Mouse (Mus musculus) liver, adult (tissue): ENCODE data around the gene Spo11.

Source experiments
- GATA4 ChIP-seq: IDR thresholded peaks from 2 replicates; pipeline ENCODE4 v1.6.1; 2014; ENCODE audit warnings: mild to moderate bottlenecking, low read length; ENCODE audit not compliant: insufficient replicate concordance

The Spo11 gene

GRCm38 (mm10) chr2:172977409-172978130 is at the start of gene Spo11:
Spo11 (plus strand) TSS chr2:172977700.
- no peak for TF ChIP-seq GATA4

- TF ChIP-seq GATA4, result no peak
Observed at GRCm38 (mm10) chr2:172929905-172930436, 47.5 kb upstream of the Spo11 start.

GRCm38 (mm10) chr2:172931137-172931898 is 46.2 kb upstream of the Spo11 start:
- no peak for TF ChIP-seq GATA4

- no peak for TF ChIP-seq GATA4
Observed at GRCm38 (mm10) chr2:172933631-172934419, 43.7 kb upstream of the Spo11 start.

GRCm38 (mm10) chr2:172934420-172934788 is 43.1 kb upstream of the Spo11 start:
- no peak for TF ChIP-seq GATA4

- TF ChIP-seq GATA4, result no peak
Observed at GRCm38 (mm10) chr2:172934891-172935740, 42.4 kb upstream of the Spo11 start.

DNA sequence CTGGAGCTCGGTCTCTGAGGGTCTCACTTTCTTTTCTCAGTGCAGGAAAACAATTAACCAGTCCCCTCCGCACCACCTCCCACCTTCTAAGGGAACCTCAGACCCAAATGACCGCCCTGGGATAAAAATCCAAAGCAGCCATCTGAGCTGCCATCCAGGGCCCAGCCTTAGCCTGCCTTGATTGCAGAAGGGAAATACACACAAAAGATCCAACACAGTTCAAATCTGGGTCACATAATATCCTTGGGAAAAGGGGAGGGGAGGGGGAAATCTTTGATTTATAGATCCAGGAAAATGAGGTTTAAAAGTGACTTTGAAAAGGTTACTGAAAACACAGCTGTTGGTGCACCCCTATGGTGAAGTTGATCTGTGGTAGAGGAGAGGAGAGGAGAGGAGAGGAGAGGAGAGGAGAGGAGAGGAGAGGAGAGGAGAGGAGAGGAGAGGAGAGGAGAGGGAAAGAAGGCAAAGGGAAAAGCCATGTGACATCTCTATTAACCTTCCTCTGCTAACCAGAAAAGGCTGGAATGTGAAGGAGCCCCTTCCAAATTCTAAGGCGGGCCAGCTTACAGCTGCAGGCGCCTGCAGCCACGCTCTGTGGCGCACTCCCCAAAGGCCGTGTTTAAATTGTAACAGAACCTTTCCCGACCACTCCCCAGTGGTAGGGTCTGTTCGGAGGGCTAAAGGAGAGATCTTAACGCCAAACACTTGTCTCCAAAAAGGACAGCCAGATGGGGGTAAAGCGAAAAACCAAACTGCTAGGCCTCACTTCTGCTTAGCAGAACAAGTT is 41.5 kb upstream of the Spo11 start:
- no peak for TF ChIP-seq GATA4

DNA sequence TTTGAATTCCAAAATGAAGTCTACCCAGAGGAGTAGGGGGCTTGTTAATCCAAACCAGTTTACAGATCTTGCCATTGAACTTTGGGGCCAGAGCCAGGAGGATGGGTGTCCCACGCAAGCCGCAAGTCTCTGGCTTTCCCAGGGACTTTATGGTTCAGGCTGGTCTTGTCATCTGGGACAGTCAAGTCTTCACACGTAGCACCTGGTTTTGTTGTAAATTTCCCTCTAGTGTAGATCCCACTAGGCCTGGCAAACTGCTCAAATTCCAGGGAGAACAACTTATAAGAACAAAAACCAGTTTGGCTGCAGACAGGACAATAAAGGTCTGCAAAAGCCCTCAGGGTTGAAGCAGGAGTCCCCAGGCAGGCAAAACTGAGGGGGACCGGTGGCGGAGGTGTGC is 40.7 kb upstream of the Spo11 start:
- TF ChIP-seq GATA4, result no peak

DNA sequence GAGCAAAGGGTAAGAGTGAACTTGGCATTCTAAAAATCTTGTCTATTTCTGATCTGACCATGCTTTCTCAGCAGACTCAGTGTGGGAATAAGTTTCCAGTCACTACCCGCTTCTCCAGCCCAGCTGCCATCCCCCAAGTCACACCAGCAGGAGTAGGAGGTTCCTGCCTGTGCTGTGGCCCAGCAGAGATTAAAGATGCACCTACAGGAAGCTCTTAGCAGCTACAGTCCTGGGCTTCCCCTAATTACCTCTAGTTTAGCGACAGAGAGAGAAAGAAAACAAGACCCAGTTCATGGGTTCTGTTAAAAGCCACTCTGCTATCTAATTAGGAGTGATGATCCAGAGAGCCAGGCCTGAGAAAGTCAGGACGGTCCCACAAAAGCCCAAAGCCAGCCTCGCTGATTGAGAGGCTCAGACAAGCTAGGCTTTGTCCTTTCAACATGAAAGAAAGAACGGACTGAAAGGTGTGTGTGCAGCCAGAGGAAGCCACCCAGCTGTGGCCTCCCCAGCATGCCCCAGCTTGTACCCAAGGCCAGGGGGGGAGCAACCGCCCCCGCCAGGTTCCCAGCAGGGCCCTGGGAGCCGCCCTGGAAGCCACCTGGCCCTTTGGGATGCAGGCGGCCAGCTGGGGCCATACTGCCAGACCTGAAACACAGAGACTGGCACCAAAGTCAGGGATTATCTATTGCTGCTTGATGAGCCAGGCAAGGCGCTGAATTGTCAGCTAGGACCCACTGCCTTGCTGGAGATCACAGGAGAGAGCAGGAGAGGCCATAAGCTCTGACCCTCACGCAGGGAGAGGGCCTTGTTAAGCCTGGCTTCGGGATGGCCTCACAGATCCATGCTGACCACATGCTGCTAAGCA is 39.9 kb upstream of the Spo11 start:
- TF ChIP-seq GATA4, result no peak

DNA sequence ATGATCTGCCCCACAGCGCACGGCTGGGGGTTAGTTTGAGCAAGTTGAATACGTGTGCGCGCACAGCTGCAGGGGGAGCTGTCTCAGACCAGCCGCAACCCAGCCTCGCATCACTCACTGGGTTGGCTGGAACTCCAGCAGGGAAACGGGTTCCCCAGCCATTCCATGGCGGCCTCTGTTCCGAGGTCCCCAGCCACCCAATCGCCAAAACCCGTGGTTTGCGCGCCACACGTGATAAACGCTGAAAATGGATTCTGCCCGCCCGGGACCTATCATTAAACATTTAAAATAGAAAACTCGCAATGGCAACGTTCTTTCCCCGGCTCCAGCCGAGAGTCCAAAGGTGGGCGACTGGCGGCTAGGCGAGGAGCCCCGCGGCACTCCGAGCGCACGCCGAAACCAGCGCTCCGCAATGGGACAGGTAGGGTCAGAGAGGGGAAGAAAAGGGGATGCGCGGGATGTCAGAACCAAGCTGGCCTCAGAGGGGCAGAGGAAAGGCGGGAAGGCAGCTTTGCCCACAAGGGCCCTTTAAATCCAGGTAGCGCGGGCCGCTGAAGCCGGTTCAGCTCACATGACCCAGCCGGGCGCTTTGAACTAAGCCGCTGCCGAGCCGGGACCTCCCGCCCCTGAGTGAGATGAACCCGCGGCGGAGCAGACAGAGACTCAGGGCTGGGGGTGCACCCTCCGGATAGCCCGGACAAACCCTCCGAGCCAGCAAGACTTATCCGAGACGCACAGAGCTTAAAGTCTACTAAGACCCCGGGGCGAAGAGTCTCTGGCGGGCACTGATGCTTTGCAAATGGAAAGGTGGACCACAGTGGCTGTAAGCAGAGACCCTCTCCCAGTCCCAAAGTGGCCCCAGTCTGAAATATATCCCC is 38.5 kb upstream of the Spo11 start:
- no peak for TF ChIP-seq GATA4

- no peak for TF ChIP-seq GATA4
Observed at GRCm38 (mm10) chr2:172939639-172940002, 37.9 kb upstream of the Spo11 start.
